Mouse (Mus musculus): Measurements from ENCODE around the gene Tmem184a. TPM values are rescaled to one million over a fixed set of nuclear protein-coding genes. Genes with fewer than 3 reads are reported as not detected.

Gene Tmem184a
- 7.2 TPM for polyA plus RNA-seq (2012; fragmentation: generic; extraction: Trizol)

DNA sequence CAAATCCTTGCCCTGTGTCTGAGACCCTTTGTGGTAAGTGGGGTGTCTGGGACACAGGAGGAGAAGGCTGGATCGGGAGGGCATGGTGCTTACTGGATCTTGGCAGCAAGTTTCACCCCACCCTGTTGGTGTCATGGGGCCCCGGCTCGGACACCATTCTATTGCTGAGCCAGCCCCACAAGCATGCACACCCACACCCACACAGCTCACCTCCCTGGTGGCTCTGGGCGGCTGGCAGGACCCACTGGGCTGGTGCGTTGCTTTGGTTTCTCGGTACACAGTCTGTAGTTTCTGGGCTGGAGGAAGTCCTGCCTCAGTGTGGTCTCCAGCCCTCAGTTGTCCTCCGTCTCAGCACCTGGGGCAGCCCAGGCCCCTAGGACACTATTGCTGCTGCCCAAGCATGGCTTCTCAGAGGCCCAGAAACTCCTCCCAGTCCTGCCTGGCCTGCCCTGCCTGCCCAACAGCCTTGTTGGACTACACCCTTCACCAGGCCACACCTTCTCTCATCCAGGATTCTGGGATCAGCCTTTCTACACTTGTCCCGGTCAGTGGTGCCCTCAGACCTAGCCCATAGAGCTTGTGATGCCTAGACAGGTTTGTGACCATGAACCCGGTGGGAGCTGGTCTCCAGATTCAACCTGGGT is at the start of gene Tmem184a:
Gene Tmem184a (minus strand): TSS at position 380 of the 644 bp plus-strand sequence.
- Histone ChIP-seq H3K4me2 (ENCODE audit: low read depth) (peak within 1 kb of the TSS; percentile 36), H3K4me3 (no peak within 1 kb of the TSS), H3K27me3 (ENCODE audit: control insufficient read depth, insufficient read depth, insufficient read length) (no peaks in the 10 kb centered on the region), H3K79me2 (ENCODE audit: control insufficient read depth, insufficient read depth) (no peaks in the 10 kb centered on the region), H3ac (ENCODE audit: control insufficient read depth, insufficient read length) (no peak within 1 kb of the TSS), H3K36me3 (ENCODE audit: control insufficient read depth, insufficient read depth) (peaks cover 8% of the 10 kb centered on the region)
- TF ChIP-seq MYOG (IDR thresholded peaks at IDR 0.05; ENCODE audit: control insufficient read depth in 1 of 3, insufficient read depth in 1 of 3, insufficient read length in 2 of 3, low read depth in 2 of 3) (peak in 1 of 3 experiments; percentile 11), POLR2AphosphoS2 (IDR thresholded peaks at IDR 0.05; ENCODE audit: insufficient read length, low read depth) (peak; percentile 9), POLR2A (IDR thresholded peaks at IDR 0.05; ENCODE audit: insufficient read length, low read depth) (no peak)

DNA sequence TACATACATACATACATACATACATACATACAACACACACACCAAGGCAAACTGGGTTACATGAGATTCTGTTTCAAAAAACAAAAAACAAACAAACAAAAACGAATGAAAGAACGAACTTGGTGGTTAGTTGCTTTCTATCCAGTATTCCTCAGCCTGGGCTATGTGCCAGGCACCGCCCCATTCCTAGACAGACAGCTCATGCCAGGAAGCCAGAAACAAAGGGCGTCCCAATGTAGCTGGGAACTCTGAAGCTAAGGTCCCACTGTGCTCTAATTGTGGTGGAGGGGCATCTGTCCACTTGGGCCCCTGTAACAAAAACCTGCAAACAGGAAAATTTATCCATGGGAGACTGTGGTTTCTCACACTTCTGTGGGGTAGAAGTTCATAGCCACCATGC is 43.0 kb upstream of the Tmem184a start:
- Histone ChIP-seq H3K36me3 (ENCODE audit: control insufficient read depth, insufficient read depth) (no peaks in the 10 kb centered on the region), H3K4me2 (ENCODE audit: low read depth) (no peak overlapping the region), H3K79me2 (ENCODE audit: control insufficient read depth, insufficient read depth) (no peaks in the 10 kb centered on the region), H3ac (ENCODE audit: control insufficient read depth, insufficient read length) (no peak overlapping the region), H3K27me3 (ENCODE audit: control insufficient read depth, insufficient read depth, insufficient read length) (peaks cover 4% of the 10 kb centered on the region), H3K4me3 (no peak overlapping the region)
- TF ChIP-seq POLR2A (IDR thresholded peaks at IDR 0.05; ENCODE audit: insufficient read length, low read depth) (no peak), TCF3 (IDR thresholded peaks at IDR 0.05; ENCODE audit: insufficient read length, low read depth) (no peak), MAX (IDR thresholded peaks at IDR 0.05; ENCODE audit: low read depth) (no peak), USF1 (IDR thresholded peaks at IDR 0.05; ENCODE audit: low read depth) (no peak), REST (IDR thresholded peaks at IDR 0.05; ENCODE audit: insufficient read depth, insufficient read length) (no peak), MYOG (IDR thresholded peaks at IDR 0.05; ENCODE audit: control insufficient read depth in 1 of 3, insufficient read depth in 1 of 3, insufficient read length in 2 of 3, low read depth in 2 of 3) (no peak)

DNA sequence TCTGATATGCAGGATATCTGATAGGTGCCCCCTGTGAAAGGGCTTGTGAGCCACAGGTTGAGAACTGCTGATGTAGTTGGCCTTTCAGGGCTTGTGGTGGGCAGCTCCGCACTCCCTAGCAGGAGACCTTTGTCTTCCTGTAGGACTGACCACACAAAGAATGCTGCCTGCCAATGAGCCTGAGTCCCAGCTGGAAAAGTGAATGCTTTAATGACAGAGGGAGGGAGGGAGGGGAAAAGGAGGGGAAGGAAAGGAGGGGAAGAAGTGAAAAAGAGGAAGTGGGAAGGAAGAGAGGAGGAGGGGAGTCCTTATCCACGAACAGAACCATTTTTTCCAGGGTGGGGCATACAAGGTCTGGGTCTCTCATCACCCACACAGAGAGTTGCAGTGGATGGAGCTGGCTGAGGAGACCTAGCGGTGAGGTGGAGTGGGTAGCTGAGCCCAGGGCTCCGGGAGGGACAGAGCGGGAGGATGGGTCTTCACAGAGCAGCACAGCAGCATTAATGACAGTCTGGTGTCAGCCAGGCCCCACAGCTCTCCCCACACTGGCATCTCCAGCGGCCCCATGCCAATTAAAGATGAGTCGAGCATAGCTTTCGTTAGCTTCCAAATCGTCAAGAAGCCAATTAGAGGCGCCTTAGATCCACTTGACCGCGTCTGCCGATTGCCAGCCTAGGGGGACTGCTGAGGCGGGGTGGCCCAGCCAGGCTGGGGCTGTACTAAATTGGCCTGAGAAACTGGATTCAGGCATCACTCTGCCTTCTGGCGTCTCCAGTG is 40.8 kb upstream of the Tmem184a start:
- Histone ChIP-seq H3ac (ENCODE audit: control insufficient read depth, insufficient read length) (no peak overlapping the region), H3K4me2 (ENCODE audit: low read depth) (no peak overlapping the region), H3K4me3 (no peak overlapping the region), H3K27me3 (ENCODE audit: control insufficient read depth, insufficient read depth, insufficient read length) (no peaks in the 10 kb centered on the region), H3K36me3 (ENCODE audit: control insufficient read depth, insufficient read depth) (no peaks in the 10 kb centered on the region), H3K79me2 (ENCODE audit: control insufficient read depth, insufficient read depth) (no peaks in the 10 kb centered on the region)
- TF ChIP-seq MAX (IDR thresholded peaks at IDR 0.05; ENCODE audit: low read depth), result no peak
- no peak for TF ChIP-seq TCF12 (IDR thresholded peaks at IDR 0.05; ENCODE audit: insufficient read depth, poor library complexity, severe bottlenecking)
- TF ChIP-seq REST (IDR thresholded peaks at IDR 0.05; ENCODE audit: insufficient read depth, insufficient read length), result no peak
- no peak for TF ChIP-seq CEBPB (IDR thresholded peaks at IDR 0.05; ENCODE audit: insufficient read depth, poor library complexity, severe bottlenecking)
- no peak for TF ChIP-seq E2F4 (IDR thresholded peaks at IDR 0.05; ENCODE audit: insufficient read depth)

DNA sequence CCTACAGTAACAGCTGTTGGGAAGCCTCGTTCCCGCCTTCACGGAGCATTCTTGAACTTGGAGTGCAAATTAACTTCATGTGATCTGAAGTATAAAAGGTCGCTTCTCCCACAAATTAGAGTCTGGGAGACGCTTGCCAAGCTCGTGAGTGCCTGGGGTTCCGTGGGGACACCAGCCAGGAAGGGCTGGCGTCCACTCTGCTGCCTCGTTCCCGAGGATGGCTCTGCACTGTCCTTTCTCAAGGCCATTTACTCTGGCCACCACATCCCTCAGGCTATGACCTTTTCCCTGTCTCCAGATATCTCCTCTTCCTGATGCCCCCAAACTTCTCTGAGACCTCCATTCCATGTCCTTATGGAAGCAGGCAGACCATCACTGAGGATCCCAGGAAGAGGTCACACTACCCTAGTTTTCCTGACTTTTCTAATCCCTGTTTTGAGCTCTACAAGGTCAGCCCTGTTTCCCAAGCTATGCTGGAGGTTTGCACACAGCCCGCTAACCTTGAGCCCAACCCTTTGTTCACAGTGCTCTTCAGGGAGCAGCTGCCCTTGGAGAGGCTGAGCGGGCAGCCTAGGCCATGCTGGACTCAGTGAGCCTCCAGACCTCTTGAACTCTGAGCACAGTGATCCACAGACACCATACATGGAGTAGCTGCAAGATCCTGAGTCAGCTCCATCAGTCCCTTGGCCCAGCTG is 30.1 kb upstream of the Tmem184a start:
- Histone ChIP-seq H3K4me3 (no peak overlapping the region), H3K36me3 (ENCODE audit: control insufficient read depth, insufficient read depth) (no peaks in the 10 kb centered on the region), H3K4me2 (ENCODE audit: low read depth) (no peak overlapping the region), H3ac (ENCODE audit: control insufficient read depth, insufficient read length) (no peak overlapping the region), H3K27me3 (ENCODE audit: control insufficient read depth, insufficient read depth, insufficient read length) (no peaks in the 10 kb centered on the region), H3K79me2 (ENCODE audit: control insufficient read depth, insufficient read depth) (no peaks in the 10 kb centered on the region)
- TF ChIP-seq SRF (IDR thresholded peaks at IDR 0.05; ENCODE audit: control insufficient read depth, insufficient read length, low read depth) (no peak), REST (IDR thresholded peaks at IDR 0.05; ENCODE audit: insufficient read depth, insufficient read length) (no peak), USF1 (IDR thresholded peaks at IDR 0.05; ENCODE audit: low read depth) (no peak), MAX (IDR thresholded peaks at IDR 0.05; ENCODE audit: low read depth) (no peak), POLR2AphosphoS2 (IDR thresholded peaks at IDR 0.05; ENCODE audit: insufficient read length, low read depth) (no peak), TCF12 (IDR thresholded peaks at IDR 0.05; ENCODE audit: insufficient read depth, poor library complexity, severe bottlenecking) (no peak), MYOD1 (IDR thresholded peaks at IDR 0.05; ENCODE audit: control insufficient read depth in 1 of 3, insufficient read length in 2 of 3, low read depth in 2 of 3) (no peak), POLR2A (IDR thresholded peaks at IDR 0.05; ENCODE audit: insufficient read length, low read depth) (no peak), CEBPB (IDR thresholded peaks at IDR 0.05; ENCODE audit: insufficient read depth, poor library complexity, severe bottlenecking) (no peak), TCF3 (IDR thresholded peaks at IDR 0.05; ENCODE audit: insufficient read length, low read depth) (no peak), MYOG (IDR thresholded peaks at IDR 0.05; ENCODE audit: control insufficient read depth in 1 of 3, insufficient read depth in 1 of 3, insufficient read length in 2 of 3, low read depth in 2 of 3) (no peak)

DNA sequence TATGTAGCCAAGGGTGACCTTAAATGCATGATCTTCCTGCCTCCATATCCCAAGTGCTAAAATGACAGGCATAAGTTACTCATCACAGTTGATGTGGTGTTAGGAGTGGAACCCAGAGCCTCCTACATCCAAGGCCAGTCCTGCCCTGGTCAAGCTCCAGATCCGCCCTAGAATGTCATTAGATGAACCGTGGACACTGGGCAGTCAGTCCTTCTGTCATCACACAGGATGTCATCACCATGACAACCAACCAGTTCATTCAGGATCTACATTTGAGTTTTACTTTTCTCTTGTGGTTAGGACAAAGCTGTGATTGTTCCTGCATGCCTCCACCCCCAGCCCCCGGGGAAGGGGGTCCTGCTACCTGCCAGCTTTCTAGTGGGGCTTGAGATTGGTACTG is 19.4 kb upstream of the Tmem184a start:
- Histone ChIP-seq H3K36me3 (ENCODE audit: control insufficient read depth, insufficient read depth) (no peaks in the 10 kb centered on the region), H3ac (ENCODE audit: control insufficient read depth, insufficient read length) (no peak overlapping the region), H3K4me3 (no peak overlapping the region), H3K27me3 (ENCODE audit: control insufficient read depth, insufficient read depth, insufficient read length) (peaks cover 18% of the 10 kb centered on the region), H3K79me2 (ENCODE audit: control insufficient read depth, insufficient read depth) (no peaks in the 10 kb centered on the region), H3K4me2 (ENCODE audit: low read depth) (no peak overlapping the region)
- TF ChIP-seq MYOD1 (IDR thresholded peaks at IDR 0.05; ENCODE audit: control insufficient read depth in 1 of 3, insufficient read length in 2 of 3, low read depth in 2 of 3) (no peak), POLR2A (IDR thresholded peaks at IDR 0.05; ENCODE audit: insufficient read length, low read depth) (no peak), MAX (IDR thresholded peaks at IDR 0.05; ENCODE audit: low read depth) (no peak), USF1 (IDR thresholded peaks at IDR 0.05; ENCODE audit: low read depth) (no peak)

Measured in myocyte (in vitro differentiated cells).